Mouse (Mus musculus) liver, embryonic 12.5 days (tissue): ENCODE data around the gene Isyna1. TPM values are rescaled to one million over a fixed set of nuclear protein-coding genes. Genes with fewer than 3 reads are reported as not detected.
A peak's percentile ranks its signal among the peaks of the same experiment; 100 is the strongest.

Experiments
- ATAC-seq: fragments of 200-750 bp; cut with Nextera tagmentation; 2 replicates; pipeline ENCODE4 v1.8.0; 2017; ENCODE audit warnings: moderate number of reproducible peaks, mild to moderate bottlenecking, moderate library complexity
- H3K27ac ChIP-seq: fragments of 300-500 bp; sonication (generic); 2 replicates; pipeline ENCODE4 v1.5.1; 2016; ENCODE audit warnings: mild to moderate bottlenecking
- H3K27me3 ChIP-seq: fragments of 300-500 bp; sonication (generic); replicated peaks from 2 replicates; pipeline ENCODE4 v1.6.1; 2016; ENCODE audit warnings: mild to moderate bottlenecking, moderate library complexity
- H3K36me3 ChIP-seq: fragments of 300-500 bp; sonication (generic); 2 replicates; pipeline ENCODE4 v1.6.1; 2016; ENCODE audit warnings: mild to moderate bottlenecking, moderate library complexity
- H3K4me1 ChIP-seq: fragments of 300-500 bp; sonication (generic); 2 replicates; pipeline ENCODE4 v1.6.1; 2016
- H3K4me2 ChIP-seq: fragments of 300-500 bp; sonication (generic); 2 replicates; pipeline ENCODE4 v1.6.1; 2016; ENCODE audit warnings: mild to moderate bottlenecking, moderate library complexity
- H3K4me3 ChIP-seq: fragments of 300-500 bp; sonication (generic); 2 replicates; pipeline ENCODE4 v1.5.1; 2016; ENCODE audit warnings: mild to moderate bottlenecking, moderate library complexity
- H3K9ac ChIP-seq: fragments of 300-500 bp; sonication (generic); 2 replicates; pipeline ENCODE4 v1.6.1; 2016; ENCODE audit warnings: mild to moderate bottlenecking, moderate library complexity
- H3K9me3 ChIP-seq: fragments of 300-500 bp; sonication (generic); replicated peaks from 2 replicates; pipeline ENCODE4 v1.6.1; 2016; ENCODE audit warnings: mild to moderate bottlenecking, moderate library complexity
- WGBS: fragments of 180-500 bp; shearing (Covaris S2); methylation state at CpG from one replicate; pipeline ENCODE4 v1.1.7; 2016; ENCODE audit not compliant: insufficient replicate concordance; 5-methylcytosine and 5-hydroxymethylcytosine counted together
- polyA plus RNA-seq: library from polyadenylated mRNA; unstranded; fragments of >200 nt; fragmentation: Nextera tagmentation; extraction: Ambion mirVana; gene quantifications from 2 replicates; pipeline ENCODE4 v1.2.1, GENCODE M21; 2016

The Isyna1 gene
- polyA plus RNA-seq, 1 experiment from 2014 or later = 115 TPM

GRCm38 (mm10) chr8:70560564-70560963, 33.6 kb upstream of the Isyna1 start:
- Histone ChIP-seq H3K4me1 (peaks cover 97% of the 10 kb centered on the region), H3K4me2 (no peak overlapping the region), H3K27me3 (no peaks in the 10 kb centered on the region), H3K27ac (peak overlapping the region; percentile 52; the same call in 1 of the 2 replicates), H3K9ac (no peak overlapping the region), H3K36me3 (0 out of 2 replicates have a peak, but pooled peaks cover 8% of the 10 kb centered on the region), H3K4me3 (no peak overlapping the region), H3K9me3 (no peaks in the 10 kb centered on the region)
- WGBS = 60% methylated on average over 3 of the region's 3 CpGs
- no peak for ATAC-seq

- 27% methylated on average over 4 of the region's 4 CpGs for WGBS
- H3K4me1 ChIP-seq = peaks cover 97% of the 10 kb centered on the region
- no peak overlapping the region for H3K4me2 ChIP-seq
- H3K27me3 ChIP-seq = no peaks in the 10 kb centered on the region
- H3K4me3 ChIP-seq = no peak overlapping the region
- H3K9me3 ChIP-seq = no peaks in the 10 kb centered on the region
- H3K9ac ChIP-seq = no peak overlapping the region; the same call in 1 of the 2 replicates
- ATAC-seq = no peak
- H3K36me3 ChIP-seq = 0 out of 2 replicates have a peak, but pooled peaks cover 6% of the 10 kb centered on the region
- peak overlapping the region; percentile 52 for H3K27ac ChIP-seq
Observed at GRCm38 (mm10) chr8:70561357-70561756, 32.8 kb upstream of the Isyna1 start.

GRCm38 (mm10) chr8:70561809-70562535, 32.2 kb upstream of the Isyna1 start:
- Histone ChIP-seq H3K4me2 (no peak overlapping the region), H3K27me3 (no peaks in the 10 kb centered on the region), H3K4me1 (peaks cover 92% of the 10 kb centered on the region), H3K9me3 (no peaks in the 10 kb centered on the region), H3K4me3 (no peak overlapping the region), H3K36me3 (0 out of 2 replicates have a peak, but pooled peaks cover 6% of the 10 kb centered on the region), H3K27ac (peak overlapping the region; percentile 52), H3K9ac (no peak overlapping the region; the same call in 1 of the 2 replicates)
- 0 out of 2 replicates have a peak, but pooled peaks have one; percentile 11 for ATAC-seq
- WGBS = 58% methylated on average over 7 of the region's 7 CpGs

- ATAC-seq = no peak
- Histone ChIP-seq H3K9ac (no peak overlapping the region; the same call in 1 of the 2 replicates), H3K4me2 (no peak overlapping the region), H3K27ac (no peak overlapping the region), H3K4me3 (no peak overlapping the region), H3K36me3 (0 out of 2 replicates have a peak, but pooled peaks cover 6% of the 10 kb centered on the region), H3K9me3 (no peaks in the 10 kb centered on the region), H3K4me1 (peaks cover 83% of the 10 kb centered on the region), H3K27me3 (no peaks in the 10 kb centered on the region)
- WGBS = 60% methylated on average over 3 of the region's 3 CpGs
Observed at GRCm38 (mm10) chr8:70562802-70563201, 31.4 kb upstream of the Isyna1 start.

GRCm38 (mm10) chr8:70563763-70564387, 30.3 kb upstream of the Isyna1 start:
- H3K9me3 ChIP-seq = no peaks in the 10 kb centered on the region
- H3K4me2 ChIP-seq = no peak overlapping the region
- H3K4me1 ChIP-seq = peaks cover 73% of the 10 kb centered on the region
- no peaks in the 10 kb centered on the region for H3K27me3 ChIP-seq
- H3K27ac ChIP-seq = no peak overlapping the region
- no peak overlapping the region for H3K9ac ChIP-seq
- ATAC-seq = no peak
- H3K4me3 ChIP-seq = no peak overlapping the region
- 71% methylated on average over 6 of the region's 6 CpGs for WGBS
- 0 out of 2 replicates have a peak, but pooled peaks cover 6% of the 10 kb centered on the region for H3K36me3 ChIP-seq

- no peak overlapping the region; the same call in 1 of the 2 replicates for H3K27ac ChIP-seq
- WGBS = 62% methylated on average over 3 of the region's 3 CpGs
- peaks cover 67% of the 10 kb centered on the region for H3K4me1 ChIP-seq
Observed at GRCm38 (mm10) chr8:70564696-70565235, 29.4 kb upstream of the Isyna1 start.

GRCm38 (mm10) chr8:70565561-70565960, 28.6 kb upstream of the Isyna1 start:
- H3K27me3 ChIP-seq = no peaks in the 10 kb centered on the region
- 21% methylated on average over 3 of the region's 3 CpGs for WGBS
- no peak overlapping the region for H3K4me3 ChIP-seq
- no peak overlapping the region for H3K27ac ChIP-seq
- no peak for ATAC-seq
- peaks cover 61% of the 10 kb centered on the region for H3K4me1 ChIP-seq
- H3K9ac ChIP-seq = 0 out of 2 replicates have a peak overlapping the region, but pooled peaks have one; percentile 2
- H3K4me2 ChIP-seq = no peak overlapping the region
- H3K9me3 ChIP-seq = no peaks in the 10 kb centered on the region
- H3K36me3 ChIP-seq = 0 out of 2 replicates have a peak, but pooled peaks cover 2% of the 10 kb centered on the region

More at GRCm38 (mm10) chr8:70564696-70565235, 29.4 kb upstream of the Isyna1 start:
- Histone ChIP-seq H3K9ac (no peak overlapping the region), H3K27me3 (no peaks in the 10 kb centered on the region), H3K36me3 (0 out of 2 replicates have a peak, but pooled peaks cover 2% of the 10 kb centered on the region), H3K4me2 (no peak overlapping the region), H3K9me3 (no peaks in the 10 kb centered on the region), H3K4me3 (no peak overlapping the region)
- no peak for ATAC-seq

GRCm38 (mm10) chr8:70570360-70570759, 23.8 kb upstream of the Isyna1 start:
- Histone ChIP-seq H3K9ac (no peak overlapping the region), H3K27me3 (no peaks in the 10 kb centered on the region), H3K27ac (no peak overlapping the region), H3K4me3 (no peak overlapping the region), H3K9me3 (no peaks in the 10 kb centered on the region), H3K4me2 (no peak overlapping the region), H3K36me3 (peaks cover 20% of the 10 kb centered on the region), H3K4me1 (peaks cover 27% of the 10 kb centered on the region)
- ATAC-seq = no peak

GRCm38 (mm10) chr8:70570990-70571389, 23.2 kb upstream of the Isyna1 start:
- ATAC-seq = no peak
- H3K36me3 ChIP-seq = peaks cover 22% of the 10 kb centered on the region
- WGBS = 80% methylated on average over 6 of the region's 6 CpGs
- peaks cover 23% of the 10 kb centered on the region for H3K4me1 ChIP-seq
- no peak overlapping the region for H3K4me2 ChIP-seq
- H3K4me3 ChIP-seq = no peak overlapping the region
- H3K9me3 ChIP-seq = no peaks in the 10 kb centered on the region
- no peak overlapping the region for H3K27ac ChIP-seq
- H3K27me3 ChIP-seq = no peaks in the 10 kb centered on the region
- H3K9ac ChIP-seq = no peak overlapping the region

GRCm38 (mm10) chr8:70574302-70574701, 19.9 kb upstream of the Isyna1 start:
- H3K4me1 ChIP-seq = peaks cover 20% of the 10 kb centered on the region
- H3K27me3 ChIP-seq = no peaks in the 10 kb centered on the region
- no peak overlapping the region for H3K9ac ChIP-seq
- ATAC-seq = no peak
- no peak overlapping the region for H3K27ac ChIP-seq
- H3K9me3 ChIP-seq = no peaks in the 10 kb centered on the region
- peaks cover 50% of the 10 kb centered on the region for H3K36me3 ChIP-seq
- H3K4me2 ChIP-seq = no peak overlapping the region
- no peak overlapping the region for H3K4me3 ChIP-seq

GRCm38 (mm10) chr8:70574915-70575314, 19.3 kb upstream of the Isyna1 start:
- peaks cover 17% of the 10 kb centered on the region for H3K4me1 ChIP-seq
- no peaks in the 10 kb centered on the region for H3K9me3 ChIP-seq
- 43% methylated on average over 4 of the region's 4 CpGs for WGBS
- H3K4me3 ChIP-seq = no peak overlapping the region
- H3K9ac ChIP-seq = no peak overlapping the region
- H3K36me3 ChIP-seq = peaks cover 53% of the 10 kb centered on the region
- no peak overlapping the region for H3K27ac ChIP-seq
- no peak overlapping the region for H3K4me2 ChIP-seq
- ATAC-seq = peak; percentile 48; the same call in 1 of the 2 replicates
- no peaks in the 10 kb centered on the region for H3K27me3 ChIP-seq

GRCm38 (mm10) chr8:70577207-70577606, 17.0 kb upstream of the Isyna1 start:
- no peak overlapping the region for H3K9ac ChIP-seq
- H3K36me3 ChIP-seq = peaks cover 76% of the 10 kb centered on the region
- H3K4me1 ChIP-seq = peaks cover 16% of the 10 kb centered on the region
- H3K27ac ChIP-seq = no peak overlapping the region
- WGBS = 87% methylated on average over 3 of the region's 3 CpGs
- no peak overlapping the region for H3K4me2 ChIP-seq
- H3K9me3 ChIP-seq = no peaks in the 10 kb centered on the region
- no peak for ATAC-seq
- no peak overlapping the region for H3K4me3 ChIP-seq
- no peaks in the 10 kb centered on the region for H3K27me3 ChIP-seq
